Mouse (Mus musculus): Measurements from ENCODE around the gene Celsr3.

GRCm38 (mm10) chr9:108853635-108854240 lies 27.6 kb downstream of the Celsr3 start:
- TF ChIP-seq CTCF (IDR thresholded peaks at IDR 0.05; ENCODE audit: extremely low read depth, insufficient read length, insufficient replicate concordance, low read depth, low read length) (peak; percentile 88), POLR2A (IDR thresholded peaks at IDR 0.05; ENCODE audit: low read depth, low read length) (peak; percentile 62; the same call in 1 of the 2 replicates)

Measured in small intestine, adult 2 months (tissue).